Mouse (Mus musculus) thymus, postnatal 10 days (tissue): ENCODE results near the gene Trpm5.

Experiments
- DNase-seq, 2 experiments: peaks; one replicate each; pipeline ENCODE4 v3.0.0; 2021; ENCODE audit warnings: low spot score in 2 of 2

The Trpm5 gene

GRCm38 (mm10) chr7:143059202-143059870 lies 35.1 kb downstream of the Trpm5 start:
- DNase-seq, result no peak

GRCm38 (mm10) chr7:143058221-143058697 lies 36.2 kb downstream of the Trpm5 start:
- DNase-seq, result no peak

- DNase-seq, result no peak
Measured at GRCm38 (mm10) chr7:143057667-143058220, 36.7 kb downstream of the Trpm5 start.

GRCm38 (mm10) chr7:143057023-143057422 lies 37.4 kb downstream of the Trpm5 start:
- DNase-seq, result no peak

GRCm38 (mm10) chr7:143055499-143056186 lies 38.8 kb downstream of the Trpm5 start:
- DNase-seq, result no peak

- no peak for DNase-seq
Measured at GRCm38 (mm10) chr7:143055001-143055400, 39.4 kb downstream of the Trpm5 start.

GRCm38 (mm10) chr7:143054612-143054965 lies 39.9 kb downstream of the Trpm5 start:
- no peak for DNase-seq

GRCm38 (mm10) chr7:143053961-143054611 lies 40.4 kb downstream of the Trpm5 start:
- no peak for DNase-seq

- peak; percentile 75 to 79 for DNase-seq
Measured at GRCm38 (mm10) chr7:143053008-143053899, 41.2 kb downstream of the Trpm5 start.

- DNase-seq, result peak; percentile 90 to 94
Measured at GRCm38 (mm10) chr7:143052626-143053007, 41.8 kb downstream of the Trpm5 start, which contains the start of gene Cd81. Gene Cd81, plus strand, starts transcription at chr7:143052739.

GRCm38 (mm10) chr7:143051316-143051715 lies 43.1 kb downstream of the Trpm5 start:
- no peak for DNase-seq

- DNase-seq, result no peak
Measured at GRCm38 (mm10) chr7:143049841-143050816, 44.3 kb downstream of the Trpm5 start.

- no peak for DNase-seq
Measured at GRCm38 (mm10) chr7:143049331-143049730, 45.1 kb downstream of the Trpm5 start.

- DNase-seq, result no peak
Measured at GRCm38 (mm10) chr7:143046358-143046757, 48.1 kb downstream of the Trpm5 start.

- no peak for DNase-seq
Measured at GRCm38 (mm10) chr7:143044826-143045206, 49.6 kb downstream of the Trpm5 start.

GRCm38 (mm10) chr7:143044049-143044825 lies 50.2 kb downstream of the Trpm5 start:
- DNase-seq, result no peak

- no peak for DNase-seq
Measured at GRCm38 (mm10) chr7:143042897-143043300, 51.5 kb downstream of the Trpm5 start.

- DNase-seq, result no peak
Measured at GRCm38 (mm10) chr7:143042089-143042488, 52.4 kb downstream of the Trpm5 start.

- DNase-seq, result no peak
Measured at GRCm38 (mm10) chr7:143041138-143041822, 53.2 kb downstream of the Trpm5 start.
